Mouse (Mus musculus): ENCODE results near the gene Ddx24.

Ddx24 gene

GRCm38 (mm10) chr12:103389982-103390381 is 35.6 kb downstream of the Ddx24 start:
- no peak for DNase-seq (ENCODE audit: low read depth, low spot score)

- peak; percentile 8 for DNase-seq (ENCODE audit: low read depth, low spot score)
Observed at GRCm38 (mm10) chr12:103389348-103389727, 36.3 kb downstream of the Ddx24 start.

- peak; percentile 95 for DNase-seq (ENCODE audit: low read depth, low spot score)
Observed at GRCm38 (mm10) chr12:103388505-103389347, 36.9 kb downstream of the Ddx24 start, which contains the start of gene Otub2. TSS of gene Otub2 (plus strand) at chr12:103388682.

- DNase-seq (ENCODE audit: low read depth, low spot score): no peak
Observed at GRCm38 (mm10) chr12:103380226-103380625, 45.4 kb downstream of the Ddx24 start.

GRCm38 (mm10) chr12:103376774-103377173 is 48.9 kb downstream of the Ddx24 start:
- no peak for DNase-seq (ENCODE audit: low read depth, low spot score)

- no peak for DNase-seq (ENCODE audit: low read depth, low spot score)
Observed at GRCm38 (mm10) chr12:103376124-103376523, 49.5 kb downstream of the Ddx24 start.

GRCm38 (mm10) chr12:103373530-103374236 is 51.9 kb downstream of the Ddx24 start:
- no peak for DNase-seq (ENCODE audit: low read depth, low spot score)

- DNase-seq (ENCODE audit: low read depth, low spot score): no peak
Observed at GRCm38 (mm10) chr12:103371711-103372110, 53.9 kb downstream of the Ddx24 start.

GRCm38 (mm10) chr12:103370861-103371260 is 54.8 kb downstream of the Ddx24 start:
- DNase-seq (ENCODE audit: low read depth, low spot score): no peak

GRCm38 (mm10) chr12:103368777-103369176 is 56.9 kb downstream of the Ddx24 start:
- no peak for DNase-seq (ENCODE audit: low read depth, low spot score)

- no peak for DNase-seq (ENCODE audit: low read depth, low spot score)
Observed at GRCm38 (mm10) chr12:103368326-103368669, 57.3 kb downstream of the Ddx24 start.

GRCm38 (mm10) chr12:103367620-103368325 is 57.9 kb downstream of the Ddx24 start:
- no peak for DNase-seq (ENCODE audit: low read depth, low spot score)

- no peak for DNase-seq (ENCODE audit: low read depth, low spot score)
Observed at GRCm38 (mm10) chr12:103367171-103367570, 58.5 kb downstream of the Ddx24 start.

- DNase-seq (ENCODE audit: low read depth, low spot score): no peak
Observed at GRCm38 (mm10) chr12:103362336-103362735, 63.3 kb downstream of the Ddx24 start.

- DNase-seq (ENCODE audit: low read depth, low spot score): no peak
Observed at GRCm38 (mm10) chr12:103361539-103362307, 63.9 kb downstream of the Ddx24 start.

- no peak for DNase-seq (ENCODE audit: low read depth, low spot score)
Observed at GRCm38 (mm10) chr12:103360812-103361211, 64.8 kb downstream of the Ddx24 start.

- no peak for DNase-seq (ENCODE audit: low read depth, low spot score)
Observed at GRCm38 (mm10) chr12:103358951-103359801, 66.5 kb downstream of the Ddx24 start.

GRCm38 (mm10) chr12:103358216-103358615 is 67.4 kb downstream of the Ddx24 start:
- no peak for DNase-seq (ENCODE audit: low read depth, low spot score)

Data from retina, adult 2 months (tissue).